Mouse (Mus musculus): ENCODE measurements around the gene Slc8a2.

GRCm38 (mm10) chr7:16104611-16105388 is 24.8 kb upstream of the Slc8a2 start:
- TF ChIP-seq ZNF384 (IDR thresholded peaks at IDR 0.05; ENCODE audit: low read depth, low read length) (no peak), ZC3H11A (IDR thresholded peaks at IDR 0.05; ENCODE audit: borderline replicate concordance, low read depth, low read length) (no peak)
